Mouse (Mus musculus) monocyte, adult 5-6 weeks (primary cell): ENCODE results near the gene Il5. TPM values are rescaled to one million over a fixed set of nuclear protein-coding genes. Genes with fewer than 3 reads are reported as not detected.

Source experiments
- ATAC-seq: fragments of 153-309, 156-312 bp; replicated peaks from 2 replicates; pipeline ENCODE4 v1.8.0; 2017; ENCODE audit warnings: mild to moderate bottlenecking; ENCODE audit not compliant: low TSS enrichment, insufficient number of reproducible peaks, severe bottlenecking, poor library complexity, low FRiP score
- total RNA-seq: library from RNA; stranded (forward); fragments of 200-1000, 200-491, 200-594 nt; gene quantifications from 3 replicates; pipeline ENCODE4 v1.2.3, GENCODE M21; 2017

The Il5 gene
- total RNA-seq, 1 experiment from 2014 or later, result not detected

- ATAC-seq, result no peak
Measured at GRCm38 (mm10) chr11:53764581-53764980, 44.0 kb downstream of the Il5 start.

DNA sequence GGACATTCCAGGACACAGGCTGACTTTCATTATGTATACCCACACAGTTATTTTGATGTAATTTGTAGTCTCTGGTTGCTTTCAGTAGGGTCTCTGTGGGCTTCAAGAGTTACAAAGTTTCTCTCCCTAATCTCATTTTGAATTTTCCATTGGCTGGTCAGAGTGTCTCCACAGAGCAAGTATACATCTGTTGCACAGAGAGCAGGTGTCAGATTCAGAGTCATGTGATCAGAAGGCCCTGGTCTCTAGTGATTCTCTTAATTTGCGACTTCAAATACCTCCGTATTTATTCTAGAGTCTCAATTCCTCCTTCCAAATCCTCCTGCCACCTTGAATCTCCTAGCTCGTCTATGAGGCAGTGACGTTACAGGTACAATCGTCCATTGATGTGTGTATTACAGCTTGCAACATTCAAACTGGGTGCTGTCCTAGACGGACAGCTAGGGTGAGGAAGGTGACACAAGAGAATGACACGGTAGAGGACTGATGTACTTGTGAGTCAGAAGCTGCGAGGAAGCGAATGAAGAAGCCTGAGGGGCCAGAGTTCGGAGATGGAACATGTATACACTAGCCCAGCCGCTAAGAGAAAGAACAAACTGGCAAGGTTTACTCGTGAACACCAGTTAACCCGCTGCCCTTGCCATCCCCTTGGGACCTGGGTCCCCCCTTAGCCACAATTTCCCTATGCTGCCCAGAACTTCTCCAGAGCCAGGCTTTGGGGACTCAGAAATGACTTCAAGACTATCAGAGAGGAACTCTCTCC lies 48.0 kb downstream of the Il5 start:
- ATAC-seq, result no peak

GRCm38 (mm10) chr11:53769185-53769576 lies 48.6 kb downstream of the Il5 start:
- ATAC-seq, result no peak

DNA sequence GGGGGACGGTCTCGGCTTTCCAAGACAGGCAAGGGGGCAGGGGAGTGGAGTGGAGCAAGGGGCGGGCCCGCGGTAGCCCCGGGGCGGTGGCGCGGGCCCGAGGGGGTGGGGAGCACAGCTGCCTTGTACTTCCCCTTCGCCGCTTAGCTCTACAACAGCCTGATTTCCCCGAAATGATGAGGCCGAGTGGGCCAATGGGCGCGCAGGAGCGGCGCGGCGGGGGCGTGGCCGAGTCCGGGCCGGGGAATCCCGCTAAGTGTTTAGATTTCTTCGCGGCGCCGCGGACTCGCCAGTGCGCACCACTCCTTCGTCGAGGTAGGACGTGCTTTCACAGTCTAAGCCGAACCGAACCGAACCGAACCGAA lies 49.1 kb downstream of the Il5 start, which contains the start of gene Irf1:
Gene Irf1 (plus strand): TSS at position 255 of the 365 bp plus-strand sequence.
- ATAC-seq, result peak; percentile 77

DNA sequence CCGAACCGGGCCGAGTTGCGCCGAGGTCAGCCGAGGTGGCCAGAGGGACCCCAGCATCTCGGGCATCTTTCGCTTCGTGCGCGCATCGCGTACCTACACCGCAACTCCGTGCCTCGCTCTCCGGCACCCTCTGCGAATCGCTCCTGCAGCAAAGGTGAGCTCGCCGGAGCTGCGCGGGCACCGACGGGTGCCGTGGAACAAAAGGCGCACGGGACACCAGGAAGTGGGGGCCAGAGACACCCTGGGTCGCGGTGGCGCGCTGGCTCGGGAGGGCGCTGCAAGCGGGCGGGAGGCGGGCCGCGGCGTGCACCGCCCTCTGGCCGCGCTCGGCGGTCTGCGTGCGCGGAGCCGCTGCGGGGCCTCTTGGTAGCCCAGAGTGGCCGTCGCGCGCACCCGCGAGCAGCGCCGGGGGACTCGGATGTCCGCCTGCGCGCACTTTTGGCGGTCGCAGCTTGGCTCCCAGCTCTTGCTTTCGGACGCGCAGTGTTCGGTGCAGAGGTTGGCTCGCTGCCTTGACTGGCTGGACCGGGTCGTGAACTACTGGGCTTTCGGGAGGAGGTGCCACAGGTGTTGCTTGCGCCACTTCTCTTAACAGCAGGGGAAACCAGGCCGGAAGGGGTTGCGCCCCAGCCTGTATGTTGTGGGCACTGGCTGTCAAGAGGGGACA lies 49.7 kb downstream of the Il5 start:
- ATAC-seq, result peak; percentile 14; the same call in 1 of the 2 replicates

DNA sequence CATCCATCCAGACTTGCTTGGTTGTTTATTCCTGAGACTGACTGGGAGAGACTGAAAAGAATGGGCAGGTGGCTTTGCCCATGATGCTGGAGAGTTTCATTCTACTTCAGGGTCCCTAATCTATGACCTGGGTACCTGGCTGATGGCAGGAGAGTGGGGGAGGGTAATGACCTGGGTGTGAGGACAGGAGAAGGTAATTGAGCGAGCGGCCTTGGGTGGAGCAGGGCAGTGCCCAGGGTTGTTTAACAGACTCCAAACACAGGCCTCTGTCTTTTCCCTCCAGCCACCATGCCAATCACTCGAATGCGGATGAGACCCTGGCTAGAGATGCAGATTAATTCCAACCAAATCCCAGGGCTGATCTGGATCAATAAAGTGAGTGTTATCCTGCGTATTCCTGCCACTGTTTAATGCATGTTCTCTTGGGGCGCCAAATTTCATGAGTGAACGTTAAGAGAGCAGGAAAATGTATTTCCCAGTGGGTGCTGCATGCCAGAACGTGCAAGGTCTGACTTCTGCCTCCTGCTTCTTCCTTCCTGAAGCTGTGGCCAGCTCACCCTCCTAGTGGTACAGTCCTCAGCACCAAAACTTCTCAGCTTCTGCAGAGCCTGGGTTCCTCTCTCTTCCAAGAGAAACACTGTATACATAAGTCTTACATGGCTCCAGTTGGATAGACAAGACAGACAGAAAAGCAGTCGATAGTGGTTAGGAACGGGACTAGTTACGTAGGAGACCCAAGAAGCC lies 50.6 kb downstream of the Il5 start:
- no peak for ATAC-seq

- ATAC-seq, result no peak
Measured at GRCm38 (mm10) chr11:53772536-53772935, 51.9 kb downstream of the Il5 start.

DNA sequence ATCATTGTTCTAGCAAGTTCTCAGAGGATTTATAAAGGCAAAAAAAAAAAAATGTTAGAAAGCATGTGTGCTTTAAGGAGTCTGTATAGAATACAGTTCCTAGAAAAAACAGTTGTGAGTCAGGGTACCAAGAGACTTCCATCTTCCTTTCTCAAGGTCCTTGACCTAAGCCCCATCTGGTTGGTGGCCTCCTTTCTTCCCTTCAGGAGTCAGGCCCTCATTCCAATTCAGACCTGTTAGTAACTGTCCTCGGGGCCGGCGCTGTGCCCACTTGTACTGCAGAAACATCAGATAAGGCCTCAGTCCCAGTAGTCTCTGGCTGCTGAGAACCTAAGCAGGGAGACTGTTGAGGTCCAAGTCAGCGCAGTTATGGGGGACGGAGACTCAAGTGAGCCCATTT lies 52.5 kb downstream of the Il5 start, which contains the start of gene Gm17334:
Gene Gm17334 (minus strand): TSS at position 101 of the 400 bp plus-strand sequence.
- no peak for ATAC-seq

- ATAC-seq, result no peak
Measured at GRCm38 (mm10) chr11:53773641-53774360, 53.2 kb downstream of the Il5 start.

Other genes starting within 250 kb of the Il5 start
- gene Gm9945, start 240.6 kb upstream of the Il5 start, total RNA-seq, result not detected in 3 replicates
- gene Sowaha, start 240.5 kb upstream of the Il5 start, total RNA-seq, result not detected in 3 replicates
- gene Sept8, start 201.5 kb upstream of the Il5 start, total RNA-seq, result 2.9 to 4.1 TPM (median 3.8 TPM) in 3 replicates
- 2.8 to 6.1 TPM (median 3.6 TPM) in 3 replicates for gene Kif3a, start 153.4 kb upstream of the Il5 start, total RNA-seq
- gene Il4, start 102.1 kb upstream of the Il5 start, total RNA-seq, result 2.8 to 29.9 TPM (median 19.5 TPM) in 3 replicates
- 0.29 to 2.5 TPM in 2 of 3 replicates, not detected in the other for gene Il13, start 86.1 kb upstream of the Il5 start, total RNA-seq
- 27.8 to 53.5 TPM (median 45.6 TPM) in 3 replicates for gene Rad50, start 13.5 kb upstream of the Il5 start, total RNA-seq
- gene Irf1, start 49.2 kb downstream of the Il5 start, total RNA-seq, result 300 to 388 TPM (median 378 TPM) in 3 replicates
- gene Gm17334, start 52.4 kb downstream of the Il5 start, total RNA-seq, result 0.68 TPM in 1 of 3 replicates, not detected in the others
- gene Gm12216, start 138.5 kb downstream of the Il5 start, total RNA-seq, result 5.5 to 14.4 TPM (median 10.2 TPM) in 3 replicates
- gene Slc22a5, start 170.9 kb downstream of the Il5 start, total RNA-seq, result 5.3 to 12.8 TPM (median 8.5 TPM) in 3 replicates